Mouse (Mus musculus) midbrain, embryonic 14.5 days (tissue): Measurements from ENCODE around the gene Wdr25. TPM values are rescaled to one million over a fixed set of nuclear protein-coding genes. Genes with fewer than 3 reads are reported as not detected.
A peak's percentile ranks its signal among the peaks of the same experiment; 100 is the strongest.

Source experiments
- ATAC-seq: fragments of 200-750 bp; cut with Nextera tagmentation; 2 replicates; pipeline ENCODE4 v1.8.0; 2017; ENCODE audit warnings: moderate number of reproducible peaks, moderate library complexity; ENCODE audit not compliant: low FRiP score, low TSS enrichment
- DNase-seq: peaks from one replicate; pipeline ENCODE4 v3.0.0-alpha.2; 2015
- H3K27ac ChIP-seq: fragments of 300-500 bp; sonication (generic); replicated peaks from 2 replicates; pipeline ENCODE4 v1.5.1; 2014; ENCODE audit warnings: mild to moderate bottlenecking, low read depth, low read length, moderate library complexity
- H3K27me3 ChIP-seq: fragments of 300-500 bp; sonication (generic); 2 replicates; pipeline ENCODE4 v1.6.1; 2014; ENCODE audit warnings: low read length, control low read depth, mixed read lengths; ENCODE audit not compliant: control insufficient read depth, insufficient read depth
- H3K36me3 ChIP-seq: fragments of 300-500 bp; sonication (generic); 2 replicates; pipeline ENCODE4 v1.6.1; 2014; ENCODE audit warnings: low read length, control low read depth; ENCODE audit not compliant: control insufficient read depth, insufficient read depth
- H3K4me1 ChIP-seq: fragments of 300-500 bp; sonication (generic); 2 replicates; pipeline ENCODE4 v1.6.1; 2014; ENCODE audit warnings: mild to moderate bottlenecking, antibody characterized with exemption, low read length, control low read depth; ENCODE audit not compliant: control insufficient read depth, insufficient read depth
- H3K4me2 ChIP-seq: fragments of 300-500 bp; sonication (generic); 2 replicates; pipeline ENCODE4 v1.6.1; 2014; ENCODE audit warnings: mild to moderate bottlenecking, low read length, moderate library complexity
- H3K4me3 ChIP-seq: fragments of 300-500 bp; sonication (generic); replicated peaks from 2 replicates; pipeline ENCODE4 v1.5.1; 2014; ENCODE audit warnings: low read depth, low read length
- H3K9ac ChIP-seq: fragments of 300-500 bp; sonication (generic); replicated peaks from 2 replicates; pipeline ENCODE4 v1.6.1; 2014; ENCODE audit warnings: mild to moderate bottlenecking, low read length, moderate library complexity
- H3K9me3 ChIP-seq: fragments of 300-500 bp; sonication (generic); 2 replicates; pipeline ENCODE4 v1.6.1; 2016; ENCODE audit warnings: low read length, control low read depth, mixed read lengths; ENCODE audit not compliant: control insufficient read depth
- WGBS: fragments of 180-500 bp; shearing (Covaris S2); extraction: QIAGEN DNeasy Blood & Tissue Kit; methylation state at CpG from one replicate; pipeline ENCODE4 v1.1.7; 2014; 5-methylcytosine and 5-hydroxymethylcytosine counted together
- polyA plus RNA-seq: library from polyadenylated mRNA; unstranded; fragments of >200 nt; fragmentation: Nextera tagmentation; extraction: Ambion mirVana; gene quantifications from 2 replicates; pipeline ENCODE4 v1.2.1, GENCODE M21; 2014

Wdr25 gene
- polyA plus RNA-seq, 1 experiment from 2014 or later, result 4.3 TPM

- Histone ChIP-seq H3K36me3 (no peaks in the 10 kb centered on the region), H3K4me1 (peaks cover 56% of the 10 kb centered on the region), H3K4me3 (no peak overlapping the region), H3K27me3 (no peaks in the 10 kb centered on the region), H3K27ac (peak overlapping the region; percentile 56; the same call in 1 of the 2 replicates), H3K4me2 (peak overlapping the region; percentile 4; the same call in 1 of the 2 replicates), H3K9me3 (no peaks in the 10 kb centered on the region), H3K9ac (no peak overlapping the region)
- DNase-seq, result peak; percentile 88
- ATAC-seq, result peak; percentile 60
- WGBS, result 5% methylated on average over 6 of the region's 6 CpGs
These were observed 22.5 kb downstream of the Wdr25 start for GRCm38 (mm10) chr12:108915893-108916292.

- Histone ChIP-seq H3K9me3 (no peaks in the 10 kb centered on the region), H3K4me1 (peaks cover 56% of the 10 kb centered on the region), H3K9ac (no peak overlapping the region), H3K36me3 (no peaks in the 10 kb centered on the region), H3K27me3 (no peaks in the 10 kb centered on the region), H3K4me2 (peak overlapping the region; percentile 4; the same call in 1 of the 2 replicates), H3K27ac (peak overlapping the region; percentile 56; the same call in 1 of the 2 replicates), H3K4me3 (no peak overlapping the region)
- WGBS, result 20% methylated on average over 7 of the region's 7 CpGs
- ATAC-seq, result peak; percentile 68; the same call in 1 of the 2 replicates
- peak; percentile 65 for DNase-seq
These were observed 23.1 kb downstream of the Wdr25 start for GRCm38 (mm10) chr12:108916447-108917042.

GRCm38 (mm10) chr12:108917509-108917908, 24.1 kb downstream of the Wdr25 start:
- ATAC-seq (peak; percentile 34; the same call in 1 of the 2 replicates), DNase-seq (peak; percentile 59)
- Histone ChIP-seq H3K4me3 (no peak overlapping the region), H3K27ac (0 out of 2 replicates have a peak overlapping the region, but pooled peaks have one; percentile 13), H3K9me3 (no peaks in the 10 kb centered on the region), H3K9ac (no peak overlapping the region), H3K27me3 (no peaks in the 10 kb centered on the region), H3K36me3 (no peaks in the 10 kb centered on the region), H3K4me2 (peak overlapping the region; percentile 10; the same call in 1 of the 2 replicates), H3K4me1 (peaks cover 56% of the 10 kb centered on the region)
- 33% methylated on average over 9 of the region's 9 CpGs for WGBS

GRCm38 (mm10) chr12:108918753-108919152, 25.3 kb downstream of the Wdr25 start:
- no peak overlapping the region for H3K9ac ChIP-seq
- no peaks in the 10 kb centered on the region for H3K36me3 ChIP-seq
- ATAC-seq, result no peak

GRCm38 (mm10) chr12:108926606-108927111, 33.2 kb downstream of the Wdr25 start:
- H3K27ac ChIP-seq, result peak overlapping the region; percentile 47; the same call in 1 of the 2 replicates
- ATAC-seq (peak; percentile 50; the same call in 1 of the 2 replicates), DNase-seq (peak; percentile 65)
- no peaks in the 10 kb centered on the region for H3K36me3 ChIP-seq
- no peak overlapping the region for H3K4me2 ChIP-seq
- H3K9ac ChIP-seq, result no peak overlapping the region
- 48% methylated on average over 9 of the region's 11 CpGs for WGBS
- H3K9me3 ChIP-seq, result no peaks in the 10 kb centered on the region
- H3K27me3 ChIP-seq, result no peaks in the 10 kb centered on the region
- no peak overlapping the region for H3K4me3 ChIP-seq
- H3K4me1 ChIP-seq, result peaks cover 23% of the 10 kb centered on the region

More at GRCm38 (mm10) chr12:108918753-108919152, 25.3 kb downstream of the Wdr25 start:
- 55% methylated on average over 4 of the region's 4 CpGs for WGBS
- H3K4me3 ChIP-seq, result no peak overlapping the region
- no peak overlapping the region for H3K27ac ChIP-seq
- H3K27me3 ChIP-seq, result no peaks in the 10 kb centered on the region
- peaks cover 48% of the 10 kb centered on the region for H3K4me1 ChIP-seq
- DNase-seq, result no peak
- no peak overlapping the region for H3K4me2 ChIP-seq
- no peaks in the 10 kb centered on the region for H3K9me3 ChIP-seq

- Histone ChIP-seq H3K4me2 (no peak overlapping the region), H3K27me3 (no peaks in the 10 kb centered on the region), H3K36me3 (no peaks in the 10 kb centered on the region), H3K9ac (no peak overlapping the region), H3K27ac (no peak overlapping the region), H3K4me1 (peaks cover 26% of the 10 kb centered on the region), H3K4me3 (no peak overlapping the region), H3K9me3 (no peaks in the 10 kb centered on the region)
- WGBS, result 86% methylated on average over 2 of the region's 2 CpGs
- ATAC-seq (no peak), DNase-seq (no peak)
These were observed 34.8 kb downstream of the Wdr25 start for GRCm38 (mm10) chr12:108928249-108928648.

GRCm38 (mm10) chr12:108929475-108929874, 36.0 kb downstream of the Wdr25 start:
- H3K36me3 ChIP-seq, result no peaks in the 10 kb centered on the region
- H3K9ac ChIP-seq, result no peak overlapping the region
- H3K4me1 ChIP-seq, result peaks cover 26% of the 10 kb centered on the region
- no peak overlapping the region for H3K4me3 ChIP-seq
- no peaks in the 10 kb centered on the region for H3K9me3 ChIP-seq
- WGBS, result 61% methylated on average over 3 of the region's 3 CpGs
- no peak overlapping the region for H3K4me2 ChIP-seq
- ATAC-seq (no peak), DNase-seq (no peak)
- no peaks in the 10 kb centered on the region for H3K27me3 ChIP-seq
- no peak overlapping the region for H3K27ac ChIP-seq

GRCm38 (mm10) chr12:108931341-108932053, 38.1 kb downstream of the Wdr25 start:
- Histone ChIP-seq H3K4me3 (no peak overlapping the region), H3K27me3 (no peaks in the 10 kb centered on the region), H3K36me3 (no peaks in the 10 kb centered on the region), H3K4me2 (no peak overlapping the region), H3K9me3 (no peaks in the 10 kb centered on the region), H3K27ac (no peak overlapping the region), H3K4me1 (peaks cover 22% of the 10 kb centered on the region), H3K9ac (no peak overlapping the region)
- DNase-seq (no peak), ATAC-seq (no peak)
- WGBS, result 61% methylated on average over 7 of the region's 7 CpGs
